Mouse (Mus musculus) cerebellum, postnatal 25 days (tissue): ENCODE measurements around the gene Crabp2.

Source experiments
- DNase-seq, 2 experiments: peaks; one replicate each; pipeline ENCODE4 v3.0.0; 2021; ENCODE audit warnings: mixed read lengths in 2 of 2

The Crabp2 gene

DNA sequence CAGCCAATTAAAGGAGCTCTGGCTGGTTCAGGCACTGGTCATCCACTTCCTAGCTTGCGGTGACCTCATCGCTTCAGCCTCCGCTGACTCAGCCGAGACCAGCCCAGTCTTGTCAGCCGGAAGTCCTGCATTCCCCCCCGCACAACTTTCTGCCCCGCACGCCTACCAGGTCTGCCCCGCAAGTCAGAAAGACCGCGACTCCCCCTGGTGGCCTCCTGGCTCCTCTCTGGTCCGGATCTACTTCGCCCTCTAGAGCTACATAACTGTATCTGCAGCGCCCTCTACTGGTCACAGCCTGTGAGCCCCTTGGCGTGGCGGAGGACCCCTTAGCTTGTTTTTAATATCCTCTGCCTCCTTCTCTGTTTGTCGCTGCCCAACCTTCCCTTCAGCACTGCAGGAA, 38.4 kb downstream of the Crabp2 start:
- peak; percentile 92 to 96 for DNase-seq

GRCm38 (mm10) chr3:87987633-87988032, 39.2 kb downstream of the Crabp2 start:
- no peak for DNase-seq

DNA sequence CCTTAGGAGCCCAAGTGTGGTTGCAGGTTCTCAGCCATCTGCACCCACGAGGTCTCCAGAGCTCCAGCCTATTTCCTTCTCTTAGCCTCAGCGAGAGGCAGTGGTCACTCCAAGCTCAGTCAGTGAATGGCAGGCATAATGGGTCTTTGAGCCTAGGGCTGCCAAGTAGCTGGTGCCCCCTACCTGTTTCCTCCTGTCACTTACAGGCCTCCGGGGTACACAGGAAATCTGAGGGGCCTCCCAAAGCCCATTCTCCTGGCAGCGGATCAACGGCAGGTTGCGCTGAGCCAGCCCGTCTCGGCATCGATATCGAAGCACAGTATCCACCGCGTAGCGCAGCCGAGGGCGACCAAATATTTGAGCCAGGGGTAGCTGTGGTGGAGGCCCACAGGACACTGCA, 39.6 kb downstream of the Crabp2 start:
- no peak for DNase-seq

GRCm38 (mm10) chr3:87989935-87990334, 41.5 kb downstream of the Crabp2 start:
- DNase-seq = no peak

GRCm38 (mm10) chr3:87993436-87993835, 45.0 kb downstream of the Crabp2 start:
- no peak for DNase-seq

GRCm38 (mm10) chr3:87995331-87995730, 46.9 kb downstream of the Crabp2 start:
- no peak for DNase-seq

GRCm38 (mm10) chr3:87996401-87996800, 47.9 kb downstream of the Crabp2 start:
- DNase-seq = no peak

GRCm38 (mm10) chr3:87996971-87997614, 48.6 kb downstream of the Crabp2 start:
- peak; percentile 33 to 51 for DNase-seq

DNA sequence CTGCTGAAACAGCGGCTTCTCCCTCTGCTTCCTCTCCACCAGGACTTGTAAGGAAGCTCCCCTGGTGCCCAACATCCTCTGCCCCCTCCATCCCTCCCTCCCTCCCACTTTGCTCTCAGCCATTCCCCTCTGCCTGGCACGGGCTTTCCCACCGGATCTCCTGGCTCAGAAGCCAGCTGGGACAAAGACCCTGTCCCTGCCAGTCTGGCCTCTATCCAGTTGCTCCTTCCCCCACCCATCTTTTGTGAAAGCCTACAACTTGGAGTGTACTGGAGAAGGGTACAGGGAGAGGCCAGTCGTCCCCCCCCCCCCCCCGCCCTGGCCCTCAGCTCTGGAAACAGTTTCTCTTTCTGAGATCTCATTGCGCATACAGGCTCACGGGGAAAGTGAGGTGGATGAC, 50.3 kb downstream of the Crabp2 start:
- DNase-seq = peak in 1 of 2 experiments; percentile 38

DNA sequence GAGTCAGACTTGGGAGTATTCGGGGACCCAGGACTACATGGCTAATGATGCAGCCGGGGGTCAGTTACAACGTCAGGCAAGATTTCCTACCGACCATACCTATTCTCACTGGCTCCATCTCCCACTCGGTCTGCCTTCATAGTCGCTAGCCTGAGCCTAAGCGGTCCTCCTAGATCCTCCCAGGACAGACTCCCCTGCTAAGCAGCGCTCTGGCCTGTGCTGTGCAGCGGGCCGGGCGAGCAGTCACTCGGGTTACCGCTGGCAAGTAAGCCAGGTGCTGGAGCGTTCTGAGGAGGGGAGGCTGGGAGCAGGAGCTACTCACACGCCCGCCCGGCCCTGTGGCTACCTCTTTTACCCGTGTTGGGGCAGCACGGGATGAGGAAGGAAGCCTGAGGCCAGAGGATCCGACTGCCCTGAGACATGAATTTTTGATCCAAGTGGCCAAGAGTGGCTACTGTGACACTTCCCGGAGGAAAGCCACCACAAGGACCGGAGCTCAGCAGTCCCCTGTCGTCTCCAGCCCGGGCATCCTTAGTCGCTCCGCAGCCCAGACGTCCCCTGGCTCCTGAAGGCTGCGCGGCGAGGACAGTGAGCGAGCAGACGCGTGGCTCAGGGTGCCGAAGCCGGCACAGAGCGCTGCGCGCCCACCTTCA, 50.9 kb downstream of the Crabp2 start:
- peak in 1 of 2 experiments; percentile 32 for DNase-seq

DNA sequence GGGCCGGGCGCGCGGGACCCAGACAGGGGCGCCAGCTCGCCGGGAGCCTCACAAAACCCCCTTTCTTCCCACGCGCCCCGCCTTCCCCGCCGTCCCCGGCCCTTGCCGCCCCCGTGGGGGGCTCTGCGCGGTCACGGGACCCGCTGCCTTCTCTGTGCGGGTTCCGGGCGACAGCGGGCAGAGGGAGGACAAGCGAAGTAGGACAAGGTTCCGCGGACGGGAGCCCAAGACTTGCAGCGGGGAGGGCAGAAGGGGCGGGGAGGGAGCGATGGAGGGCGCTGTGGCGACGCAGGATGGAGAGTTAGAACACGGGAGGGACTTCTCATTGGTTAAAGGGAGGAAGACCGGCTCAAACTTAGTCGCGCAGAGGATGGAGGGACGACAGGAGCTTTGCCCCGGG, 51.7 kb downstream of the Crabp2 start, which contains the start of gene Bcan:
Bcan (minus strand) TSS at position 50 of the 400 bp plus-strand sequence.
- peak; percentile 39 to 66 for DNase-seq

GRCm38 (mm10) chr3:88000816-88001595, 52.5 kb downstream of the Crabp2 start:
- DNase-seq = no peak

DNA sequence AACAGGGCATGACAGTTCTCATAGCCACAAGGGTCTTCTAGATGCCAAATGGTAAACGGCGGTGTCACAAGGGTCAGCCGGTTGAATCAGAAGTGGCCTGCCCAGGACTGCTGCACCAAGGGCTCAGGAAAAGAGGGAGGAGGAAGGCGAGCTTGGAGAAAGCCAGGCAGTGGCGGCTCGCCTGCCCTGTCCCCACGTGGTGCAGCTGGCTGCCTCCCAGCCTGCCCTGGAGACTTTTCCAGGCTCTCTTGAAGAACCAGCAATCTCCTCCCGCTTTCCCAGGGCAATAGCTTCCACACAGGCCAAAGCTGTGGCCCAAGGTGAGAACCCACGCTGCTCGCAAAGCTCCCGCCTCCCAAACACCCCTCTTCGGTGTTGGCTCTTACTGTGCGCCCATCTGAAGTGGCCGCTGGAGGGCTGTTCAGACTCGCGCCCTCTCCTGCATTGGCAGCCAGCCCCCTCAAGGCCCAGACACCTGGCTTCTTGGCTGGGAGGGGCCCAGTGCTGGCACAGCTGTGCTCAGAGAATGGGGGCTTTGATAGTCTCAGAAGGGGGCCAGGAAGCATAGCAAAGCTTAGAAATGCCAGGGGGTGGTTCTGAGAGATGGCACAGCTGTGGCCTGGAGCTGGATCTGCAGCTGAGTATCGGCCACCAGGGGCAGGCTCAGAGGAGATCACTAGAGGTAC, 54.0 kb downstream of the Crabp2 start:
- peak in 1 of 2 experiments; percentile 61 for DNase-seq
